Mouse (Mus musculus): ENCODE measurements around the gene Sp6. TPM values are rescaled to one million over a fixed set of nuclear protein-coding genes. Genes with fewer than 3 reads are reported as not detected.
A peak's percentile ranks its signal among the peaks of the same experiment; 100 is the strongest.

The Sp6 gene
- polyA plus RNA-seq, 1 experiment from 2014 or later = 0.62 TPM

DNA sequence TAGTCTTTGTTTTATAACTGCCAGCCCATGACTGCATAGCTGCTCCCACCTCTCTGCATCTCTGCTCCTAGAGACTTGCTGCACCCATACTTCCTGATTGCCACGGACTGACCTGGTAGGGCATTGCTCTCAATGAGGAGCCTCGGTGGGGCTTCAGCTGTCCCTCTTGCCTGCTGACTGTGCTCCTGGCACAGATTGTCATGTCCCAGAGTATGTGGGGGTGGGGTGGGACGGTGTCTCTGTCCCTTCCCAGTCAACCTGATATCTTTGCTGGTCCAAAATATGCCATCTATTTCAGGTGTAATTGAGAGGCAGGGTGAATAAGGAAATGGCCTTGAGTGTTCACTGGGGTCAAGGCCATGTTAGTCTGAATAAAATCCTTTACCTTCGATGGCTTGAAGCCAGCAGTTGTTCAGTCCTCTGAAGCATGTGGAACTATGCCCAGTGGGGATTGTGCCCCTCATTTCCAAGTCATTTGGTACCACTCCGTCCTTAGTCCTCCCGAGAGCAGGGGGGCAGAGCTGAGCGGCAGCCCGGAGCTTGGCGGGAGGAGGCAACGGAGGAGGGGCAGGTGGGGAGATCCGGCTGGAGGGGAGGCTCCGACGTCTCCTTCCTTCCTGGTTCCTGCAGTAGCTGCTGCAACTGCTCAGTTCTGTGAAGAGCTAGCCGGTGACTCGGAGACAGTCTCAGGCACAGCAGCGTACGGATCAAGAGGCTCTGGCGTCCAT lies 37.2 kb downstream of the Sp6 start, which contains the start of gene Osbpl7:
TSS of gene Osbpl7 (plus strand) at position 413 of the 728 bp plus-strand sequence.
- Histone ChIP-seq H3K4me3 (peak within 1 kb of the TSS; percentile 70), H3K4me1 (replicated peaks) (peaks cover 25% of the 10 kb centered on the region), H3K27ac (replicated peaks) (peak within 1 kb of the TSS; percentile 73), H3K9me3 (no peaks in the 10 kb centered on the region), H3K27me3 (no peaks in the 10 kb centered on the region), H3K4me2 (peak within 1 kb of the TSS; percentile 96), H3K36me3 (peaks cover 34% of the 10 kb centered on the region), H3K9ac (peak within 1 kb of the TSS; percentile 79)
- WGBS = 5% methylated on average over 18 of the region's 18 CpGs
- ATAC-seq (ENCODE audit: low FRiP score, low read depth) = peak; percentile 90

GRCm38 (mm10) chr11:97050944-97051586 lies 37.9 kb downstream of the Sp6 start:
- no peaks in the 10 kb centered on the region for H3K27me3 ChIP-seq

GRCm38 (mm10) chr11:97052219-97052646 lies 39.0 kb downstream of the Sp6 start:
- ATAC-seq (ENCODE audit: low FRiP score, low read depth) = no peak
- H3K4me3 ChIP-seq = no peak overlapping the region
- H3K36me3 ChIP-seq = peaks cover 40% of the 10 kb centered on the region
- WGBS = 31% methylated on average over 11 of the region's 11 CpGs
- H3K4me1 ChIP-seq (replicated peaks) = peaks cover 25% of the 10 kb centered on the region
- peak overlapping the region; percentile 96 for H3K4me2 ChIP-seq
- no peak overlapping the region for H3K9ac ChIP-seq
- H3K27me3 ChIP-seq = no peaks in the 10 kb centered on the region
- no peak overlapping the region for H3K27ac ChIP-seq (replicated peaks)
- no peaks in the 10 kb centered on the region for H3K9me3 ChIP-seq

More at GRCm38 (mm10) chr11:97050944-97051586, 37.9 kb downstream of the Sp6 start:
- Histone ChIP-seq H3K36me3 (peaks cover 36% of the 10 kb centered on the region), H3K27ac (replicated peaks) (peak overlapping the region; percentile 73), H3K4me2 (peak overlapping the region; percentile 96), H3K4me1 (replicated peaks) (peaks cover 25% of the 10 kb centered on the region), H3K9ac (peak overlapping the region; percentile 79), H3K4me3 (peak overlapping the region; percentile 70), H3K9me3 (no peaks in the 10 kb centered on the region)
- ATAC-seq (ENCODE audit: low FRiP score, low read depth) = peak; percentile 7; the same call in 1 of the 2 replicates
- 23% methylated on average over 13 of the region's 13 CpGs for WGBS

DNA sequence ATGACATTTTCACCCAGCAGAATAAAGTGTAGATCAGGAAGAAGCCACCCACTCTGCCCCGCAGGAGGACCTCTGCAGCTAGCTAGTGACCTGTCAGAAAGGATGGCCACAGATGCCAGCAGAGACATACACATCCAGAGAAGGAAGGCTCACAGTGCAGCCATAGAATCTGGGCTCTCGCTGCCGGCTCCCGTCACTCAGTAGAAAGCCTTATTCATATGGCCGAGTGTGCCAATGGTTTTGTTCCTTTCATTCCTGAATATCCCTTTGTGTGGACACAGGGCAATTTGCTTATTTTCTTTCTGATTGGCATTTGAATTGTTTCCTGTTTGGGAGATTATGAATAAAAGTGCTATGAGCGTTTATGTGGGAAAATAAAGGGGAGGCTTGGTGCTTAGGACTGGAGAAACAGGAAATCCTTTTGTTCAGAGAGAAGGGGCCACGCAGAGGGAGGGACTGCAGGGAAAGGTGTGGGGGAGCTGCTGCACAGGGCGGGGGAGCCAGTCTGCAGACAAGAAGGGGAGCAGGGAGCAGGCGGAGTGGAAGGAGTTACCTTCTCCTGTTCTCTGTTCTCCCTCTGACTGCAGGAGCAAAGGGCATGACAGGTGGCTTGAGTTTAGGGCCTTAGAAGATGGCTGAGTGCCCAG lies 50.2 kb downstream of the Sp6 start:
- no peak overlapping the region for H3K9ac ChIP-seq
- WGBS = 38% methylated on average over 9 of the region's 9 CpGs

DNA sequence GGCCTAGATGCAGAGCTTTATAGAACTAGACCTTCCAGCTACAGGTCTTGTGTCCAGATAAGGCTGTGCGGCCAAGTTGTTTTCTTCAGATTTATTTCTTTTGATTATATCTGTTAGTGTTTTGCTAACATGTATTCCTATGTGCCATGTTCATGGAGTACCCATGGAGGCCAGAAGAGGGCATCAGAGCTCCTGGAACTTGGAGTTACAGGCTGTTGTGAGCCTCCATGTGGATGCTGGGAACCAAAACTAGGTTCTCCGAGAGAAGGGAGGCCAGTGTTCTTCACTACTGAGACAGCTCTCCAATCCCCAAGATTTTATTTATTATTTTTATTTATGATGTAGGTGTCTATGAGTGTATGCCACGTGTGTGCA lies 50.7 kb downstream of the Sp6 start:
- Histone ChIP-seq H3K36me3 (peaks cover 35% of the 10 kb centered on the region; the same call in 1 of the 2 replicates), H3K27ac (replicated peaks) (peak overlapping the region; percentile 51; the same call in 1 of the 2 replicates)
- 87% methylated on average over 3 of the region's 3 CpGs for WGBS

More for the DNA sequence above, 50.2 kb downstream of the Sp6 start:
- no peaks in the 10 kb centered on the region for H3K27me3 ChIP-seq
- no peak overlapping the region for H3K4me2 ChIP-seq
- no peak overlapping the region for H3K4me3 ChIP-seq
- peak overlapping the region; percentile 51; the same call in 1 of the 2 replicates for H3K27ac ChIP-seq (replicated peaks)
- no peaks in the 10 kb centered on the region for H3K9me3 ChIP-seq
- ATAC-seq (ENCODE audit: low FRiP score, low read depth) = no peak
- H3K4me1 ChIP-seq (replicated peaks) = no peaks in the 10 kb centered on the region
- peaks cover 38% of the 10 kb centered on the region; the same call in 1 of the 2 replicates for H3K36me3 ChIP-seq

GRCm38 (mm10) chr11:97065538-97066295 lies 52.5 kb downstream of the Sp6 start:
- Histone ChIP-seq H3K4me3 (no peak overlapping the region), H3K36me3 (0 out of 2 replicates have a peak, but pooled peaks cover 22% of the 10 kb centered on the region), H3K4me2 (no peak overlapping the region), H3K4me1 (replicated peaks) (no peaks in the 10 kb centered on the region), H3K27me3 (no peaks in the 10 kb centered on the region), H3K9me3 (no peaks in the 10 kb centered on the region), H3K9ac (no peak overlapping the region), H3K27ac (replicated peaks) (no peak overlapping the region)
- ATAC-seq (ENCODE audit: low FRiP score, low read depth) = no peak
- 90% methylated on average over 12 of the region's 12 CpGs for WGBS

More for the DNA sequence above, 50.7 kb downstream of the Sp6 start:
- H3K4me3 ChIP-seq = no peak overlapping the region
- no peaks in the 10 kb centered on the region for H3K4me1 ChIP-seq (replicated peaks)
- H3K27me3 ChIP-seq = no peaks in the 10 kb centered on the region
- no peaks in the 10 kb centered on the region for H3K9me3 ChIP-seq
- no peak overlapping the region for H3K4me2 ChIP-seq
- H3K9ac ChIP-seq = no peak overlapping the region
- ATAC-seq (ENCODE audit: low FRiP score, low read depth) = no peak

DNA sequence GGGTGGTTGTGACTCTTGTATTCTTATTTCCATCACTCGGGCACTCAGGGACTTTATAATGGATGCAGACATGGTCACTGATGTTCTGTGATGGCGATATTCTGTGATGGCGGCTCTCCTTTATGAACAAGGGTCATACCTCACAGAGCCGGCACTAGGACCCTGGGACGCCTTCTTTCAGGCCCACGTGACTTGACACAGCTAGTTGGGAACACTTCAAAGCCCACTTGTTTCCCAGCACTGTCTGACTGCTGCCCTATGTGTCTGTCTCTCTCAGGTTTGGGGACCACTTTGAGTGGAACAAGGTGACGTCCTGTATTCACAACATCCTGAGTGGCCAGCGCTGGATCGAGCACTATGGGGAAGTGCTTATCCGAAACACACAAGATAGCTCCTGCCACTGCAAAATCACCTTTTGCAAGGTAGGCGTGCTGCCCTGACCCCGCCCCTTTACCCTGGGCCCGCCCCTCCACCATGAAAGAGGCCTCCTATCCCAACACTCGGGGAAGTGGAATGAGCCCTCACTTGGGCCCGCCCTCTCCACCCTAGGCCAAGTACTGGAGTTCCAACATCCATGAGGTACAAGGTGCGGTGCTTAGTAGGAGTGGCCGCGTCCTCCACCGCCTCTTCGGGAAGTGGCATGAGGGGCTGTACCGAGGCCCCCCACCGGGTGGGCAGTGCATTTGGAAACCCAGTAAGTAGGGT lies 53.6 kb downstream of the Sp6 start:
- Histone ChIP-seq H3K9me3 (no peaks in the 10 kb centered on the region), H3K27me3 (no peaks in the 10 kb centered on the region), H3K27ac (replicated peaks) (no peak overlapping the region), H3K36me3 (0 out of 2 replicates have a peak, but pooled peaks cover 15% of the 10 kb centered on the region), H3K9ac (no peak overlapping the region), H3K4me1 (replicated peaks) (no peaks in the 10 kb centered on the region), H3K4me3 (no peak overlapping the region), H3K4me2 (no peak overlapping the region)
- 47% methylated on average over 22 of the region's 22 CpGs for WGBS
- no peak for ATAC-seq (ENCODE audit: low FRiP score, low read depth)

GRCm38 (mm10) chr11:97069333-97069732 lies 56.1 kb downstream of the Sp6 start:
- 50% methylated on average over 1 of the region's 1 CpGs for WGBS
- Histone ChIP-seq H3K9me3 (no peaks in the 10 kb centered on the region), H3K27ac (replicated peaks) (no peak overlapping the region), H3K4me2 (no peak overlapping the region), H3K27me3 (no peaks in the 10 kb centered on the region), H3K36me3 (0 out of 2 replicates have a peak, but pooled peaks cover 10% of the 10 kb centered on the region), H3K9ac (no peak overlapping the region), H3K4me3 (no peak overlapping the region), H3K4me1 (replicated peaks) (no peaks in the 10 kb centered on the region)
- 0 out of 2 replicates have a peak, but pooled peaks have one; percentile 25 for ATAC-seq (ENCODE audit: low FRiP score, low read depth)

- H3K27me3 ChIP-seq = no peaks in the 10 kb centered on the region
- no peaks in the 10 kb centered on the region for H3K9me3 ChIP-seq
- H3K36me3 ChIP-seq = 0 out of 2 replicates have a peak, but pooled peaks cover 10% of the 10 kb centered on the region
- no peak overlapping the region for H3K9ac ChIP-seq
- H3K4me2 ChIP-seq = no peak overlapping the region
- no peaks in the 10 kb centered on the region for H3K4me1 ChIP-seq (replicated peaks)
- 89% methylated on average over 2 of the region's 2 CpGs for WGBS
- H3K27ac ChIP-seq (replicated peaks) = no peak overlapping the region
- H3K4me3 ChIP-seq = no peak overlapping the region
- no peak for ATAC-seq (ENCODE audit: low FRiP score, low read depth)
Observed at GRCm38 (mm10) chr11:97069770-97070169, 56.6 kb downstream of the Sp6 start.

DNA sequence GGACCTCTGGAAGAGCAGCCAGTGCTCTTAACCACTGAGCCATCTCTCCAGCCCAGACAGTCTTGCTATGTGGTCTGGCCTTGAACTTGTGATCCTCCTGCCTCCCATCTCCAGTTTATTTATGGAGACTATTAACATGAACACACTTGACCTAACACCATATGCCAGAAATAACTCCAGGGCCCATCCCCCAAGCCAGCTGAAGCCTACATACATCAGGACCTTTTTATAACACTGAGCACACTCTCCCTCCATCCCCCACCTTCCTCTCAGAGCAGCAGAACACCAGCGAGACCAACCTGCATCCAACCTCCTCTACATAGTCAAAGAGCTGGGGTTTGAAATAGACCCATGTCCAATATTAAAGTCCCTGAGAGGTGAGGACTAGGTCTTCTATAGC lies 57.9 kb downstream of the Sp6 start:
- Histone ChIP-seq H3K4me3 (no peak overlapping the region), H3K9ac (no peak overlapping the region), H3K4me1 (replicated peaks) (no peaks in the 10 kb centered on the region), H3K9me3 (no peaks in the 10 kb centered on the region), H3K36me3 (0 out of 2 replicates have a peak, but pooled peaks cover 10% of the 10 kb centered on the region), H3K27ac (replicated peaks) (no peak overlapping the region), H3K27me3 (no peaks in the 10 kb centered on the region), H3K4me2 (no peak overlapping the region)
- WGBS = 65% methylated on average over 1 of the region's 1 CpGs
- no peak for ATAC-seq (ENCODE audit: low FRiP score, low read depth)

DNA sequence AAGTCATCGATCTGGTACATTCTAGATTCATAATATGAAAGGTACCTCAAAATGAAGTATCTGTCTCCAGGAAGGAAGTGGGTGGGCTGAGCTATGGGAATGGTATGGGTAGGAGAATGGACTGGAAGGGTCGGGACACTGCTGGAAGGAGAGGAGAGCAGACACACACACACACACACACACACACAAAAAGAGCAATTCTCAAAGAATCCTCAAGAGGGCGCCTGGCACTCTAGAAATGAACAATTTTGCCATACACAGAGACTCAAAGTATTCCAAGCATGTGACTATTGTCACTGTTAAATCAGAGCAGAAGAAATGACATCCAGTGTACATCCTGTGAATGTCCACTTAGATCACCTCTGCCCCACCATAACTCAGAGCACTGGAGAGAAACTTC lies 59.3 kb downstream of the Sp6 start:
- Histone ChIP-seq H3K4me3 (no peak overlapping the region), H3K36me3 (0 out of 2 replicates have a peak, but pooled peaks cover 4% of the 10 kb centered on the region), H3K4me1 (replicated peaks) (no peaks in the 10 kb centered on the region), H3K27me3 (no peaks in the 10 kb centered on the region), H3K27ac (replicated peaks) (no peak overlapping the region), H3K4me2 (no peak overlapping the region), H3K9me3 (no peaks in the 10 kb centered on the region), H3K9ac (no peak overlapping the region)
- peak; percentile 51; the same call in 1 of the 2 replicates for ATAC-seq (ENCODE audit: low FRiP score, low read depth)
- WGBS = 29% methylated on average over 3 of the region's 3 CpGs

Data from hindbrain, embryonic 15.5 days (tissue).